18 mouse cellular contexts compared by ENCODE assay signal in the genomic region with DNA sequence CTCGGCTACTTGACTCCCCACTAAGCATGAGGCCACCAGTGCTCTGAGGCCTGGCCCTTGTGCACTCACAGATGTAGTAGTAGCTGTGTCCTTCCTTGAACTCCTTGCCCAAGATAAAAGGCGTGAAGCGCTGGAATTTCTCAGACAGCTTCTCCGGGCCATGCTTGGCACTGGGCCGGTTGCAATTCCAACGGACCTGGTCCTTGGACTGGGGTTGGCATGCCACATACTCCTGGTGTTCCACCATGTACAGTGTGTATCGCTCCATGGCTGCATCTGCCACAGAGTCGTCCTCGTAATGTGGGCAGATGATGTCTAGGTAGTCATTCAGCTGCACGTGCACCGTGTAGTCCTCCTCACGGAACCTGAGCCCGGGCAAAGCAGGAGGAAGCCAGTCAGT. TPM values are rescaled to one million over a fixed set of nuclear protein-coding genes. Genes with fewer than 3 reads are reported as not detected.
DNase-seq lines count a peak whose midpoint lies in the region; ATAC-seq and TF ChIP-seq lines count a peak whose summit lies in the region.
"Had no signal": no experiment of that assay in that cellular context is flagged by ENCODE, and none has a peak within 500 bp of the region (broad histone marks: within the 10 kb centered on the region; RNA-seq: fewer than 3 reads in every experiment).

No protein-coding gene starts in this region.

- no peak overlapping the region for H3K4me3 ChIP-seq in heart, embryonic 15.5 days
- H3K4me3 ChIP-seq in liver, postnatal 0 days (ENCODE audit: low read depth, low read length), result no peak overlapping the region; the same call in 1 of the 2 replicates
- no peak overlapping the region for H3K4me3 ChIP-seq in embryonic facial prominence, embryonic 13.5 days
- H3K4me3 ChIP-seq in intestine, postnatal 0 days (ENCODE audit: low read depth, low read length), result peak overlapping the region; percentile 77
- H3K4me3 ChIP-seq: erythroblast, embryonic 14.5 days; hindbrain, embryonic 10.5 days; midbrain, embryonic 12.5 days had no signal

- ATAC-seq in heart, embryonic 15.5 days (replicated peaks; ENCODE audit: insufficient number of reproducible peaks, insufficient read depth, low FRiP score, low read depth), result no peak
- ATAC-seq in liver, postnatal 0 days, result no peak
- ATAC-seq in embryonic facial prominence, embryonic 13.5 days (ENCODE audit: insufficient number of reproducible peaks, insufficient read depth, low FRiP score, low TSS enrichment, low read depth), result no peak
- no peak for ATAC-seq in intestine, postnatal 0 days
- ATAC-seq: CD4-positive, CD25-positive, alpha-beta regulatory T cell, adult 4 months had no signal

- no peaks in the 10 kb centered on the region for H3K9me3 ChIP-seq in heart, embryonic 15.5 days (replicated peaks)
- no peaks in the 10 kb centered on the region for H3K9me3 ChIP-seq in liver, postnatal 0 days (ENCODE audit: low read length)
- H3K9me3 ChIP-seq in embryonic facial prominence, embryonic 13.5 days, result no peaks in the 10 kb centered on the region
- no peaks in the 10 kb centered on the region for H3K9me3 ChIP-seq in intestine, postnatal 0 days (ENCODE audit: control insufficient read depth)
- H3K9me3 ChIP-seq: hindbrain, embryonic 10.5 days; midbrain, embryonic 12.5 days had no signal

- H3K36me3 ChIP-seq in heart, embryonic 15.5 days, result peaks cover 31% of the 10 kb centered on the region
- peaks cover 21% of the 10 kb centered on the region for H3K36me3 ChIP-seq in liver, postnatal 0 days (replicated peaks; ENCODE audit: insufficient read depth, low read length)
- peaks cover 34% of the 10 kb centered on the region for H3K36me3 ChIP-seq in embryonic facial prominence, embryonic 13.5 days
- peaks cover 38% of the 10 kb centered on the region for H3K36me3 ChIP-seq in intestine, postnatal 0 days (ENCODE audit: control insufficient read depth, insufficient read depth)
- H3K36me3 ChIP-seq: midbrain, embryonic 12.5 days had no signal

- peak overlapping the region; percentile 98; the same call in 1 of the 2 replicates for H3K4me2 ChIP-seq in heart, embryonic 15.5 days
- 0 out of 2 replicates have a peak overlapping the region, but pooled peaks have one; percentile 73 for H3K4me2 ChIP-seq in liver, postnatal 0 days (ENCODE audit: low read depth, low read length)
- peak overlapping the region; percentile 95; the same call in 1 of the 2 replicates for H3K4me2 ChIP-seq in embryonic facial prominence, embryonic 13.5 days
- peak overlapping the region; percentile 93 for H3K4me2 ChIP-seq in intestine, postnatal 0 days (replicated peaks; ENCODE audit: low read depth)
- H3K4me2 ChIP-seq: midbrain, embryonic 12.5 days had no signal

- WGBS in heart, embryonic 15.5 days, result 88% methylated on average over 13 of the region's 13 CpGs
- WGBS in liver, postnatal 0 days (ENCODE audit: insufficient replicate concordance), result 87% methylated on average over 13 of the region's 13 CpGs
- 90% methylated on average over 13 of the region's 13 CpGs for WGBS in embryonic facial prominence, embryonic 13.5 days
- 77% methylated on average over 13 of the region's 13 CpGs for WGBS in intestine, postnatal 0 days

- no peak for DNase-seq in heart, postnatal 10 days
- DNase-seq in liver, postnatal 0 days, result no peak
- no peak for DNase-seq in liver
- no peak for DNase-seq in thymus, postnatal 0 days (ENCODE audit: low spot score)
- no peak for DNase-seq in cerebellum, adult 9-10 months
- DNase-seq: adrenal gland, adult 8-10 months; cerebellum, adult 2 months; gastrocnemius, postnatal 36 days; lung, postnatal 14 days; thymus, postnatal 4 days had no signal

- H3K4me1 ChIP-seq in heart, embryonic 15.5 days (replicated peaks), result peaks cover 49% of the 10 kb centered on the region
- H3K4me1 ChIP-seq in liver, postnatal 0 days (ENCODE audit: insufficient read depth), result peaks cover 6% of the 10 kb centered on the region
- H3K4me1 ChIP-seq in embryonic facial prominence, embryonic 13.5 days, result peaks cover 46% of the 10 kb centered on the region
- H3K4me1 ChIP-seq in intestine, postnatal 0 days (replicated peaks; ENCODE audit: control insufficient read depth, insufficient read depth, low read length), result 0 out of 2 replicates have a peak, but pooled peaks cover 4% of the 10 kb centered on the region

- H3K27ac ChIP-seq in heart, embryonic 15.5 days, result no peak overlapping the region
- H3K27ac ChIP-seq in liver, postnatal 0 days (ENCODE audit: low read depth), result no peak overlapping the region
- H3K27ac ChIP-seq in embryonic facial prominence, embryonic 13.5 days, result no peak overlapping the region
- no peak overlapping the region for H3K27ac ChIP-seq in intestine, postnatal 0 days (ENCODE audit: low read depth, low read length)
- H3K27ac ChIP-seq: hindbrain, embryonic 10.5 days; midbrain, embryonic 12.5 days had no signal

- no peaks in the 10 kb centered on the region for H3K27me3 ChIP-seq in heart, embryonic 15.5 days
- peaks cover 19% of the 10 kb centered on the region for H3K27me3 ChIP-seq in liver, postnatal 0 days (ENCODE audit: insufficient read depth, low read length)
- peaks cover 11% of the 10 kb centered on the region for H3K27me3 ChIP-seq in embryonic facial prominence, embryonic 13.5 days
- no peaks in the 10 kb centered on the region for H3K27me3 ChIP-seq in intestine, postnatal 0 days (replicated peaks; ENCODE audit: control insufficient read depth, insufficient read depth, low read length)

- no peak for TF ChIP-seq EP300 in liver, postnatal 0 days (IDR thresholded peaks at IDR 0.05; ENCODE audit: low read depth)

- TF ChIP-seq CTCF in liver, postnatal 0 days (IDR thresholded peaks at IDR 0.05; ENCODE audit: low read depth), result no peak
- TF ChIP-seq CTCF in intestine, postnatal 0 days (IDR thresholded peaks at IDR 0.05; ENCODE audit: low read depth), result no peak

- intact Hi-C loops in heart, postnatal 10 days (cut with DNase I), result no loop called here

- H3K9ac ChIP-seq in heart, embryonic 15.5 days, result no peak overlapping the region
- H3K9ac ChIP-seq in liver, postnatal 0 days (replicated peaks), result no peak overlapping the region
- no peak overlapping the region for H3K9ac ChIP-seq in embryonic facial prominence, embryonic 13.5 days
- no peak overlapping the region for H3K9ac ChIP-seq in intestine, postnatal 0 days (ENCODE audit: low read depth, low read length)
- H3K9ac ChIP-seq: midbrain, embryonic 12.5 days had no signal

RNA-seq across cellular contexts. Expression of gene Efna1, which starts 4.9 kb away (rescaled TPM):
- 35.0 and 39.9 TPM in 2 replicates for polyA plus RNA-seq in heart, embryonic 15.5 days (2015; fragmentation: Nextera tagmentation; extraction: Ambion mirVana)
- total RNA-seq in heart, postnatal 10 days (2021), result 10 to 100 TPM; 48.8 to 57.5 TPM
- 22.1 and 27.8 TPM in 2 replicates for polyA plus RNA-seq in liver, postnatal 0 days (2015; fragmentation: Nextera tagmentation; extraction: Ambion mirVana)
- polyA plus RNA-seq in embryonic facial prominence, embryonic 13.5 days (2015; fragmentation: Nextera tagmentation; extraction: Ambion mirVana), result 40.7 and 43.1 TPM in 2 replicates
- polyA plus RNA-seq in intestine, postnatal 0 days (2015; fragmentation: Nextera tagmentation; extraction: Ambion mirVana), result 50.7 and 69.8 TPM in 2 replicates
- polyA plus RNA-seq in thymus, postnatal 0 days (2015; fragmentation: Nextera tagmentation; extraction: Ambion mirVana), result 12.4 and 13.2 TPM in 2 replicates
- total RNA-seq: MEL had no signal
- polyA plus RNA-seq: CD4-positive, CD25-positive, alpha-beta regulatory T cell, adult 4 months had no signal

RNA-seq across cellular contexts. Expression of gene Slc50a1, which starts 5.7 kb away (rescaled TPM):
- 44.5 and 49.5 TPM in 2 replicates for polyA plus RNA-seq in heart, embryonic 15.5 days (2015; fragmentation: Nextera tagmentation; extraction: Ambion mirVana)
- 10 to 100 TPM; 29.3 to 31.3 TPM for total RNA-seq in heart, postnatal 10 days (2021)
- 18.3 and 19.6 TPM in 2 replicates for polyA plus RNA-seq in liver, postnatal 0 days (2015; fragmentation: Nextera tagmentation; extraction: Ambion mirVana)
- polyA plus RNA-seq in embryonic facial prominence, embryonic 13.5 days (2015; fragmentation: Nextera tagmentation; extraction: Ambion mirVana), result 67.4 and 68.6 TPM in 2 replicates
- 57.4 and 61.8 TPM in 2 replicates for polyA plus RNA-seq in intestine, postnatal 0 days (2015; fragmentation: Nextera tagmentation; extraction: Ambion mirVana)
- 84.7 and 87.2 TPM in 2 replicates for polyA plus RNA-seq in thymus, postnatal 0 days (2015; fragmentation: Nextera tagmentation; extraction: Ambion mirVana)

RNA-seq across cellular contexts. Expression of gene Dpm3, which starts 16.9 kb away (rescaled TPM):
- polyA plus RNA-seq in heart, embryonic 15.5 days (2015; fragmentation: Nextera tagmentation; extraction: Ambion mirVana), result 88.4 and 88.7 TPM in 2 replicates
- 10 to 100 TPM; 60.2 to 64.2 TPM for total RNA-seq in heart, postnatal 10 days (2021)
- 63.2 and 73.2 TPM in 2 replicates for polyA plus RNA-seq in liver, postnatal 0 days (2015; fragmentation: Nextera tagmentation; extraction: Ambion mirVana)
- 120 and 147 TPM in 2 replicates for polyA plus RNA-seq in embryonic facial prominence, embryonic 13.5 days (2015; fragmentation: Nextera tagmentation; extraction: Ambion mirVana)
- polyA plus RNA-seq in intestine, postnatal 0 days (2015; fragmentation: Nextera tagmentation; extraction: Ambion mirVana), result 120 and 128 TPM in 2 replicates
- 163 and 167 TPM in 2 replicates for polyA plus RNA-seq in thymus, postnatal 0 days (2015; fragmentation: Nextera tagmentation; extraction: Ambion mirVana)

RNA-seq across cellular contexts. Expression of gene Trim46, which starts 30.0 kb away (rescaled TPM):
- polyA plus RNA-seq in heart, embryonic 15.5 days (2015; fragmentation: Nextera tagmentation; extraction: Ambion mirVana), result 0.79 and 2.2 TPM in 2 replicates
- total RNA-seq in heart, postnatal 10 days (2021), result 1 to 10 TPM in 1 of 2 experiments, under 1 TPM in 1; 0.77 to 1.1 TPM
- polyA plus RNA-seq in liver, postnatal 0 days (2015; fragmentation: Nextera tagmentation; extraction: Ambion mirVana), result 0.06 and 0.21 TPM in 2 replicates
- polyA plus RNA-seq in embryonic facial prominence, embryonic 13.5 days (2015; fragmentation: Nextera tagmentation; extraction: Ambion mirVana), result 7.0 and 9.7 TPM in 2 replicates
- polyA plus RNA-seq in intestine, postnatal 0 days (2015; fragmentation: Nextera tagmentation; extraction: Ambion mirVana), result 1.2 and 1.3 TPM in 2 replicates
- 0.98 and 1.6 TPM in 2 replicates for polyA plus RNA-seq in thymus, postnatal 0 days (2015; fragmentation: Nextera tagmentation; extraction: Ambion mirVana)

RNA-seq across cellular contexts. Expression of gene Krtcap2, which starts 30.3 kb away (rescaled TPM):
- 189 and 207 TPM in 2 replicates for polyA plus RNA-seq in heart, embryonic 15.5 days (2015; fragmentation: Nextera tagmentation; extraction: Ambion mirVana)
- total RNA-seq in heart, postnatal 10 days (2021), result 10 to 100 TPM; 84.4 to 88.0 TPM
- 141 TPM in 2 replicates for polyA plus RNA-seq in liver, postnatal 0 days (2015; fragmentation: Nextera tagmentation; extraction: Ambion mirVana)
- polyA plus RNA-seq in embryonic facial prominence, embryonic 13.5 days (2015; fragmentation: Nextera tagmentation; extraction: Ambion mirVana), result 300 and 361 TPM in 2 replicates
- polyA plus RNA-seq in intestine, postnatal 0 days (2015; fragmentation: Nextera tagmentation; extraction: Ambion mirVana), result 273 and 281 TPM in 2 replicates
- 304 and 318 TPM in 2 replicates for polyA plus RNA-seq in thymus, postnatal 0 days (2015; fragmentation: Nextera tagmentation; extraction: Ambion mirVana)
